Mouse (Mus musculus): ENCODE results near the gene Mtx1.
A peak's percentile ranks its signal among the peaks of the same experiment; 100 is the strongest.

Mtx1 gene

GRCm38 (mm10) chr3:89210731-89211130 lies 16.2 kb downstream of the Mtx1 start:
- peak; percentile 87 for DNase-seq

- DNase-seq, result peak; percentile 66
Measured at GRCm38 (mm10) chr3:89210162-89210561, 16.7 kb downstream of the Mtx1 start.

GRCm38 (mm10) chr3:89209731-89210130 lies 17.2 kb downstream of the Mtx1 start:
- no peak for DNase-seq

- no peak for DNase-seq
Measured at GRCm38 (mm10) chr3:89208736-89209135, 18.2 kb downstream of the Mtx1 start.

- DNase-seq, result no peak
Measured at GRCm38 (mm10) chr3:89208075-89208657, 18.7 kb downstream of the Mtx1 start.

GRCm38 (mm10) chr3:89206695-89207094 lies 20.2 kb downstream of the Mtx1 start:
- no peak for DNase-seq

- DNase-seq, result no peak
Measured at GRCm38 (mm10) chr3:89206079-89206478, 20.8 kb downstream of the Mtx1 start.

- no peak for DNase-seq
Measured at GRCm38 (mm10) chr3:89203142-89203514, 23.8 kb downstream of the Mtx1 start.

- peak; percentile 89 for DNase-seq
Measured at GRCm38 (mm10) chr3:89202253-89203141, 24.4 kb downstream of the Mtx1 start, which contains the start of gene Gba. Gba (plus strand) TSS chr3:89202928.

GRCm38 (mm10) chr3:89199839-89200238 lies 27.0 kb downstream of the Mtx1 start:
- no peak for DNase-seq

GRCm38 (mm10) chr3:89195979-89196877 lies 30.7 kb downstream of the Mtx1 start:
- DNase-seq, result peak; percentile 97

- DNase-seq, result peak; percentile 55
Measured at GRCm38 (mm10) chr3:89193853-89194252, 33.0 kb downstream of the Mtx1 start.

GRCm38 (mm10) chr3:89193351-89193750 lies 33.5 kb downstream of the Mtx1 start:
- DNase-seq, result no peak

- DNase-seq, result no peak
Measured at GRCm38 (mm10) chr3:89190436-89190835, 36.5 kb downstream of the Mtx1 start.

GRCm38 (mm10) chr3:89188478-89188875 lies 38.4 kb downstream of the Mtx1 start:
- DNase-seq, result no peak

GRCm38 (mm10) chr3:89187690-89188477 lies 39.0 kb downstream of the Mtx1 start:
- no peak for DNase-seq

- no peak for DNase-seq
Measured at GRCm38 (mm10) chr3:89187197-89187596, 39.7 kb downstream of the Mtx1 start.

GRCm38 (mm10) chr3:89183959-89184315 lies 43.0 kb downstream of the Mtx1 start:
- no peak for DNase-seq

- peak; percentile 91 for DNase-seq
Measured at GRCm38 (mm10) chr3:89183058-89183958, 43.6 kb downstream of the Mtx1 start, which contains the start of gene Fam189b. Fam189b (plus strand) TSS chr3:89183143.

- no peak for DNase-seq
Measured at GRCm38 (mm10) chr3:89182531-89183057, 44.3 kb downstream of the Mtx1 start.
